20 mouse cellular contexts compared by ENCODE assay signal in genomic region chr8:76787744-76788143, GRCm38 (mm10).
DNase-seq lines count a peak whose midpoint lies in the region; ATAC-seq and TF ChIP-seq lines count a peak whose summit lies in the region.
"Had no signal": no experiment of that assay in that cellular context is flagged by ENCODE, and none has a peak within 500 bp of the region (broad histone marks: within the 10 kb centered on the region; RNA-seq: fewer than 3 reads in every experiment).

No protein-coding gene starts in this region.

- dilution Hi-C loops in CH12.LX (cut with MboI; ENCODE audit: extremely low pct_ligation_motif_present, extremely low pct_unique_long_range_greater_than_20kb, low sequenced_read_pairs), result no loop called here

- in situ Hi-C loops in CH12.LX (cut with MboI; ENCODE audit: low pct_ligation_motif_present, low pct_unique_long_range_greater_than_20kb, low sequenced_read_pairs), result no loop called here

- 76% methylated on average over 1 of the region's 1 CpGs for WGBS in heart, adult 2 months
- 62% methylated on average over 1 of the region's 1 CpGs for WGBS in liver, embryonic 14.5 days (ENCODE audit: insufficient replicate concordance)
- WGBS in liver, embryonic 11.5 days, result 76% methylated on average over 1 of the region's 1 CpGs

- no peaks in the 10 kb centered on the region for H3K36me3 ChIP-seq in heart, adult 2 months (ENCODE audit: control insufficient read depth, insufficient read depth, low read length)
- no peaks in the 10 kb centered on the region for H3K36me3 ChIP-seq in liver, embryonic 14.5 days (replicated peaks; ENCODE audit: control insufficient read depth, insufficient read depth, low read depth)
- H3K36me3 ChIP-seq in liver, embryonic 11.5 days (ENCODE audit: control insufficient read depth, insufficient read depth, low read length), result no peaks in the 10 kb centered on the region
- no peaks in the 10 kb centered on the region for H3K36me3 ChIP-seq in CH12.LX (replicated peaks in 1 of 2; ENCODE audit: control insufficient read depth in 1 of 2, insufficient read depth in 1 of 2, low read length in 1 of 2)
- H3K36me3 ChIP-seq: embryonic facial prominence, embryonic 15.5 days; heart, embryonic 12.5 days; kidney, embryonic 15.5 days; limb, embryonic 10.5 days; midbrain, embryonic 12.5 days had no signal

- intact Hi-C loops in heart, adult 2 months (cut with DNase I), result no loop called here

- peak; percentile 40 for TF ChIP-seq CTCF in heart, adult 2 months (IDR thresholded peaks at IDR 0.05)
- peak; percentile 30; the same call in 1 of the 2 replicates for TF ChIP-seq CTCF in liver, embryonic 14.5 days (IDR thresholded peaks at IDR 0.05; ENCODE audit: low read depth)
- TF ChIP-seq CTCF in CH12.LX (conservative IDR thresholded peaks at IDR 0.05 in 1 of 2, IDR thresholded peaks at IDR 0.05 in 1 of 2; ENCODE audit: low read depth in 2 of 2, low read length in 2 of 2), result peak; percentile 17 to 36; a peak in 3 of 4 replicates

- no peaks in the 10 kb centered on the region for H3K9me3 ChIP-seq in liver, embryonic 14.5 days (ENCODE audit: control insufficient read depth, low read length)
- no peaks in the 10 kb centered on the region for H3K9me3 ChIP-seq in liver, embryonic 11.5 days (ENCODE audit: control insufficient read depth, low read length)
- H3K9me3 ChIP-seq in CH12.LX (replicated peaks; ENCODE audit: low read length), result no peaks in the 10 kb centered on the region
- H3K9me3 ChIP-seq: embryonic facial prominence, embryonic 15.5 days; kidney, embryonic 15.5 days; limb, embryonic 10.5 days; midbrain, embryonic 12.5 days had no signal

- DNase-seq in heart, adult 2 months, result no peak
- no peak for DNase-seq in heart, adult 9 months (ENCODE audit: low spot score in 2 of 2)
- no peak for DNase-seq in liver, embryonic 14.5 days (ENCODE audit: low read depth in 3 of 3, low spot score in 3 of 3)
- no peak for DNase-seq in liver, embryonic 11.5 days (ENCODE audit: low spot score)
- DNase-seq in CH12.LX (ENCODE audit: extremely low read depth) (no peak), R1 (ENCODE audit: low read depth, low spot score) (peak; percentile 20)
- no peak for DNase-seq in right cerebral cortex, adult 18-20 months
- DNase-seq in heart, adult 11 months, result no peak
- DNase-seq: adrenal gland, postnatal 36 days; cerebellum, adult 9-10 months; gastrocnemius, postnatal 36 days; retina, postnatal 1 day; thymus, adult 2 months had no signal

- peak; percentile 17 for TF ChIP-seq RAD21 in CH12.LX (IDR thresholded peaks at IDR 0.05; ENCODE audit: low read depth, low read length)

- TF ChIP-seq EP300 in heart, adult 2 months (IDR thresholded peaks at IDR 0.05; ENCODE audit: insufficient read depth, low read depth, low read length), result no peak
- TF ChIP-seq EP300 in liver, embryonic 14.5 days (IDR thresholded peaks at IDR 0.05; ENCODE audit: low read depth), result no peak
- TF ChIP-seq EP300 in CH12.LX (IDR thresholded peaks at IDR 0.05; ENCODE audit: low read length), result no peak

- no peak overlapping the region for H3K4me2 ChIP-seq in liver, embryonic 14.5 days (ENCODE audit: low read depth)
- no peak overlapping the region for H3K4me2 ChIP-seq in liver, embryonic 11.5 days
- H3K4me2 ChIP-seq in CH12.LX (ENCODE audit: insufficient read depth, low read depth, poor library complexity, severe bottlenecking), result no peak overlapping the region
- H3K4me2 ChIP-seq: embryonic facial prominence, embryonic 15.5 days; heart, embryonic 12.5 days; kidney, embryonic 15.5 days; midbrain, embryonic 12.5 days had no signal

- H3K27ac ChIP-seq in heart, adult 2 months, result no peak overlapping the region
- no peak overlapping the region for H3K27ac ChIP-seq in liver, embryonic 14.5 days
- H3K27ac ChIP-seq in liver, embryonic 11.5 days (ENCODE audit: low read depth, low read length), result no peak overlapping the region
- no peak overlapping the region for H3K27ac ChIP-seq in CH12.LX (ENCODE audit: insufficient read depth, low read depth)
- H3K27ac ChIP-seq: embryonic facial prominence, embryonic 15.5 days; kidney, embryonic 15.5 days; limb, embryonic 10.5 days; macrophage; midbrain, embryonic 12.5 days had no signal

- H3K9ac ChIP-seq in heart, adult 2 months (ENCODE audit: low read depth, low read length), result no peak overlapping the region
- no peak overlapping the region for H3K9ac ChIP-seq in liver, embryonic 14.5 days (replicated peaks)
- H3K9ac ChIP-seq in liver, embryonic 11.5 days (ENCODE audit: low read depth, low read length), result no peak overlapping the region
- H3K9ac ChIP-seq in CH12.LX (ENCODE audit: insufficient read depth, low read depth), result no peak overlapping the region
- H3K9ac ChIP-seq: embryonic facial prominence, embryonic 15.5 days; heart, embryonic 12.5 days; kidney, embryonic 15.5 days; midbrain, embryonic 12.5 days had no signal

- no peak overlapping the region for H3K4me3 ChIP-seq in heart, adult 2 months
- H3K4me3 ChIP-seq in liver, embryonic 14.5 days (ENCODE audit: insufficient read depth in 1 of 2, low read depth in 2 of 2, low read length in 2 of 2), result no peak overlapping the region
- H3K4me3 ChIP-seq in liver, embryonic 11.5 days (ENCODE audit: low read depth, low read length), result no peak overlapping the region
- H3K4me3 ChIP-seq in CH12.LX (replicated peaks in 1 of 3; ENCODE audit: low read depth in 2 of 3, low read length in 2 of 3, poor library complexity in 1 of 3), result no peak overlapping the region
- H3K4me3 ChIP-seq: embryonic facial prominence, embryonic 15.5 days; heart, embryonic 12.5 days; kidney, embryonic 15.5 days; limb, embryonic 10.5 days; midbrain, embryonic 12.5 days; myocyte had no signal

- H3K27me3 ChIP-seq in heart, adult 2 months (ENCODE audit: control insufficient read depth, insufficient read depth, low read length), result no peaks in the 10 kb centered on the region
- H3K27me3 ChIP-seq in liver, embryonic 14.5 days (ENCODE audit: control insufficient read depth, insufficient read depth, low read length), result no peaks in the 10 kb centered on the region
- H3K27me3 ChIP-seq in liver, embryonic 11.5 days (replicated peaks; ENCODE audit: control insufficient read depth, insufficient read depth, low read length), result no peaks in the 10 kb centered on the region
- H3K27me3 ChIP-seq in CH12.LX (replicated peaks), result no peaks in the 10 kb centered on the region
- H3K27me3 ChIP-seq: embryonic facial prominence, embryonic 15.5 days; heart, embryonic 12.5 days; kidney, embryonic 15.5 days; midbrain, embryonic 12.5 days had no signal

- no peak for ATAC-seq in liver, embryonic 14.5 days (ENCODE audit: insufficient read depth)
- ATAC-seq in liver, embryonic 11.5 days (replicated peaks; ENCODE audit: low FRiP score), result no peak

- no peaks in the 10 kb centered on the region for H3K4me1 ChIP-seq in heart, adult 2 months (ENCODE audit: control insufficient read depth, insufficient read depth, low read length)
- H3K4me1 ChIP-seq in liver, embryonic 14.5 days (replicated peaks; ENCODE audit: control insufficient read depth in 2 of 2, insufficient read depth in 2 of 2, low read length in 1 of 2), result no peaks in the 10 kb centered on the region
- H3K4me1 ChIP-seq in liver, embryonic 11.5 days (replicated peaks; ENCODE audit: control insufficient read depth, insufficient read depth, low read length), result no peaks in the 10 kb centered on the region
- H3K4me1 ChIP-seq in CH12.LX (ENCODE audit: control insufficient read depth in 1 of 2, insufficient read depth in 2 of 2), result peaks cover 0 to 6% of the 10 kb centered on the region in 2 experiments; a peak in 2 of 4 replicates
- H3K4me1 ChIP-seq: embryonic facial prominence, embryonic 15.5 days; heart, embryonic 12.5 days; kidney, embryonic 15.5 days; limb, embryonic 10.5 days; midbrain, embryonic 12.5 days had no signal

- TF ChIP-seq POLR2A in heart, adult 2 months (IDR thresholded peaks at IDR 0.05; ENCODE audit: insufficient read depth, low read depth, low read length), result no peak
- no peak for TF ChIP-seq POLR2A in CH12.LX (IDR thresholded peaks at IDR 0.05; ENCODE audit: low read depth, low read length)

- no peaks in the 10 kb centered on the region for H3K79me2 ChIP-seq in heart, adult 2 months (replicated peaks; ENCODE audit: control insufficient read depth, insufficient read depth, low read length)
- no peaks in the 10 kb centered on the region for H3K79me2 ChIP-seq in CH12.LX (replicated peaks; ENCODE audit: control insufficient read depth, extremely low read depth, insufficient read depth, poor library complexity, severe bottlenecking)

TF ChIP-seq in CH12.LX, 34 proteins besides CTCF, POLR2A, EP300 and RAD21:
- TF ChIP-seq MAFK (IDR thresholded peaks at IDR 0.05; ENCODE audit: insufficient replicate concordance, low read length), result no peak
- TF ChIP-seq ETS1 (conservative IDR thresholded peaks at IDR 0.05; ENCODE audit: low read depth, low read length), result no peak
- TF ChIP-seq SIN3A (IDR thresholded peaks at IDR 0.05; ENCODE audit: low read length), result no peak
- 0 out of 2 replicates have a peak, but pooled peaks have one; percentile 4 for TF ChIP-seq SMC3 (IDR thresholded peaks at IDR 0.05; ENCODE audit: low read depth, low read length)
